Mouse (Mus musculus): ENCODE measurements at regions not wholly inside any gene's neighbourhood (a gene's known extent, or its start where the extent isn't known, plus 50 kb on each side); places are given as distances from the start of the nearest gene placed in this dataset.

DNA sequence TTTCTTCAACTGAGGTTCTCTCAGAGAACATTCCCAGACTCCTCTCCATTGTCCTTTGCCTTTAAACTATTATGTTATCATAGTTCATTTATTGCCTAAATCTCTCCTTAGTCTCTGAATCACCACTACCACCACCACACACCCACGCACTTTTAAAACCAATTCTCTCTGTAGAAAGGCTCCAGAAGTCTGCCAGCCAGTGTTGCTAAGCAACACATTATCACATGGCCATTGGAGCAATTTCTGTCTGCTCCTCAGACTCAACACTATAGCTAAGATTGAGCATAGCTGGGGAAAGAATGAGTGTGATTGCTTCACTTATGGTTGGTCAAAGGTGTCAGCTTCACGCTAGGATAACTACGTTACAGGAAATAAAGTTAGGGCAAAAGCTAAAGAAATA, 59.3 kb downstream of the Trap1a start:
- no peaks in the 10 kb centered on the region for H3K27me3 ChIP-seq (ENCODE audit: insufficient read depth, low read length)
- ATAC-seq (ENCODE audit: extremely low read depth, insufficient number of reproducible peaks, low FRiP score, poor library complexity, severe bottlenecking) (no peak), DNase-seq (ENCODE audit: low spot score) (no peak)
- no peak overlapping the region for H3K4me3 ChIP-seq (ENCODE audit: low read depth, low read length)
- H3K9me3 ChIP-seq (replicated peaks), result no peaks in the 10 kb centered on the region
- TF ChIP-seq GATA1 (IDR thresholded peaks at IDR 0.05; ENCODE audit: borderline replicate concordance, low read length) (no peak), TAL1 (conservative IDR thresholded peaks at IDR 0.05; ENCODE audit: low read depth, low read length) (no peak), POLR2AphosphoS5 (IDR thresholded peaks at IDR 0.05; ENCODE audit: insufficient replicate concordance, low read depth, low read length) (no peak), GATA2 (IDR thresholded peaks at IDR 0.05; ENCODE audit: borderline replicate concordance, low read depth, low read length) (no peak), CTCF (IDR thresholded peaks at IDR 0.05; ENCODE audit: low read depth, low read length) (no peak)
- H3K36me3 ChIP-seq (replicated peaks), result no peaks in the 10 kb centered on the region
- H3K4me1 ChIP-seq (ENCODE audit: insufficient read depth, low read depth, low read length), result no peaks in the 10 kb centered on the region

DNA sequence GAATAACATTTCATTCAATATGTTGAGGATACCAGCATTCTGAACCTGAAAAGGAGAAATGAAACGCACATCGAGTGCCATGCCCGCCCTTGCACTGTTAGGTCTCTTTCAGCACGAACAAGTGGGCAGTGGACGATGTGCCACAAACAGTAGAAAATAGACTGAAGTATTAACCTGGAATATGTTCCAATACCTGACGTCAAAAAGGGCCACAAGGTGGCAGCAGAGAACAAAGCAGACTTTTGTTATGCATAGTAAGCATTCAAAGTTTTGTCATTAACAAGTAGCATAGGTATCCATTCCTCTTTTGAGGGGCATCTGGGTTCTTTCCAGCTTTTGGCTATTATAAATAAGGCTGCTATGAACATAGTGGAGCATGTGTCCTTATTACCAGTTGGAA, 63.5 kb upstream of the D330045A20Rik start:
- Histone ChIP-seq H3K9me3 (replicated peaks) (no peaks in the 10 kb centered on the region), H3K4me3 (ENCODE audit: low read depth, low read length) (no peak overlapping the region), H3K36me3 (replicated peaks) (no peaks in the 10 kb centered on the region), H3K4me1 (ENCODE audit: insufficient read depth, low read depth, low read length) (no peaks in the 10 kb centered on the region), H3K27me3 (ENCODE audit: insufficient read depth, low read length) (no peaks in the 10 kb centered on the region; the same call in 1 of the 2 replicates)
- DNase-seq (ENCODE audit: low spot score), result no peak
- TF ChIP-seq CTCF (IDR thresholded peaks at IDR 0.05; ENCODE audit: low read depth, low read length) (0 out of 2 replicates have a peak, but pooled peaks have one; percentile 10), TAL1 (conservative IDR thresholded peaks at IDR 0.05; ENCODE audit: low read depth, low read length) (no peak)
- no peak for ATAC-seq (ENCODE audit: extremely low read depth, insufficient number of reproducible peaks, low FRiP score, poor library complexity, severe bottlenecking)

DNA sequence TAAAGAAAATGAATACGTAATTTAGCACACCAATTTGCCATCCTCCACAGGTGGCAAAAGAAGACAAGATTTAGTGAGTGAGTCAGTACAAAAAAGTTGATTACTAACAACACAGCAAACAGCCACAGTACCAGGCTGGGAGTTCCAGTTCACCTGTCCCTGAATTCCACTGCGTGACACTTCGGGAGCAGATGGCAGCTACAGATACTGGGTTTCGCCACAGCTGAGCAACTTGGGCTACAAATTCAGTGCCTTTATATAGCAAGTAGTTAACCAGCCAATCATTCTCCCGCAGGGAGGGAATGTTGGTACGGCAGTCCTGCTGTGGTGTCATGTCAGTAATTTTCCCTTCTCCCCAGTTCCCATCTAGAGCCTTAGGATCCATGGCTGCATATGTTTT, 60.3 kb upstream of the D330045A20Rik start:
- Histone ChIP-seq H3K4me3 (ENCODE audit: low read depth, low read length) (no peak overlapping the region), H3K27me3 (ENCODE audit: insufficient read depth, low read length) (no peaks in the 10 kb centered on the region; the same call in 1 of the 2 replicates), H3K4me1 (ENCODE audit: insufficient read depth, low read depth, low read length) (no peaks in the 10 kb centered on the region), H3K36me3 (replicated peaks) (no peaks in the 10 kb centered on the region), H3K9me3 (replicated peaks) (no peaks in the 10 kb centered on the region)
- no peak for ATAC-seq (ENCODE audit: extremely low read depth, insufficient number of reproducible peaks, low FRiP score, poor library complexity, severe bottlenecking)
- no peak for TF ChIP-seq POLR2AphosphoS5 (IDR thresholded peaks at IDR 0.05; ENCODE audit: insufficient replicate concordance, low read depth, low read length)
- TF ChIP-seq GATA1 (IDR thresholded peaks at IDR 0.05; ENCODE audit: borderline replicate concordance, low read length), result no peak
- TF ChIP-seq TAL1 (conservative IDR thresholded peaks at IDR 0.05; ENCODE audit: low read depth, low read length), result no peak
- no peak for TF ChIP-seq GATA2 (IDR thresholded peaks at IDR 0.05; ENCODE audit: borderline replicate concordance, low read depth, low read length)
- TF ChIP-seq CTCF (IDR thresholded peaks at IDR 0.05; ENCODE audit: low read depth, low read length), result no peak
- no peak for DNase-seq (ENCODE audit: low spot score)

DNA sequence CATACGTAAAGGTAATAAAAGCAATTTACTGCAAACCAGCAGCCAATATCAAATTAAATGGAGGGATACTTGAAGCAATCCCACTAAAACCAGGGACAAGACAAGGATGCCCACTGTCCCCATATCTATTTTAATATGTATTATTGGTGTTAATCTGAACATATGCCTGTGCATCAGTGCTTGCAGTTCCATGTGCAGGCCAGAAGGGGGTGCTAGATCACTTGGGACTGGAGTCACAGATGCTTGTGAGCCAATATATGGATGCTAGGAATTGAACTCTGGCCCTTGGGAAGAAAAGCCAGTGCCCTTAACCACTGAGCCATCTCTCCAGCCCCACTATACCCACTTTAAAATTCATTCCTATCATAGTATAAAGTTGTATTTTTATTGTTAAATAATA, 55.9 kb upstream of the D330045A20Rik start:
- no peaks in the 10 kb centered on the region for H3K9me3 ChIP-seq (replicated peaks)
- DNase-seq (ENCODE audit: low spot score), result no peak
- TF ChIP-seq POLR2AphosphoS5 (IDR thresholded peaks at IDR 0.05; ENCODE audit: insufficient replicate concordance, low read depth, low read length) (no peak), CTCF (IDR thresholded peaks at IDR 0.05; ENCODE audit: low read depth, low read length) (0 out of 2 replicates have a peak, but pooled peaks have one; percentile 35)
- no peaks in the 10 kb centered on the region for H3K4me1 ChIP-seq (ENCODE audit: insufficient read depth, low read depth, low read length)
- no peak overlapping the region for H3K4me3 ChIP-seq (ENCODE audit: low read depth, low read length)
- H3K36me3 ChIP-seq (replicated peaks), result no peaks in the 10 kb centered on the region
- H3K27me3 ChIP-seq (ENCODE audit: insufficient read depth, low read length), result no peaks in the 10 kb centered on the region
- no peak for ATAC-seq (ENCODE audit: extremely low read depth, insufficient number of reproducible peaks, low FRiP score, poor library complexity, severe bottlenecking)
